Mouse (Mus musculus) embryonic fibroblast, embryonic 13.5 days (primary cell): ENCODE data around the gene Tsc22d3. TPM values are rescaled to one million over a fixed set of nuclear protein-coding genes. Genes with fewer than 3 reads are reported as not detected.
A peak's percentile ranks its signal among the peaks of the same experiment; 100 is the strongest.
"Not testable (repeated sequence)": the region's sequence is repeated elsewhere in the genome, so short reads cannot be mapped to it uniquely, and the experiment has no call there.

Experiments used
- H3K27ac ChIP-seq: 2 replicates; pipeline ENCODE4 v1.5.1; 2012; ENCODE audit warnings: low read length, control low read depth, inconsistent platforms; ENCODE audit not compliant: insufficient read depth
- H3K4me1 ChIP-seq: 2 replicates; pipeline ENCODE4 v1.6.1; 2011; ENCODE audit warnings: low read length; ENCODE audit not compliant: control insufficient read depth, insufficient read depth
- H3K4me3 ChIP-seq: 2 replicates; pipeline ENCODE4 v1.5.1; 2011; ENCODE audit warnings: mild to moderate bottlenecking, control low read depth, low read length; ENCODE audit not compliant: insufficient read depth
- CTCF ChIP-seq: IDR thresholded peaks from 2 replicates; pipeline ENCODE4 v1.5.1; 2011; ENCODE audit warnings: mild to moderate bottlenecking, control low read depth, low read length, moderate library complexity, borderline replicate concordance; ENCODE audit not compliant: insufficient read depth
- POLR2A ChIP-seq: IDR thresholded peaks from 2 replicates; pipeline ENCODE4 v1.6.1; 2011; ENCODE audit warnings: low read depth, mild to moderate bottlenecking, control low read depth, low read length, moderate library complexity
- polyA plus RNA-seq: library from polyadenylated mRNA; stranded (reverse); fragments of >200 nt; gene quantifications from 2 replicates; pipeline ENCODE4 v1.2.4, GENCODE M21; 2011; ENCODE audit warnings: low read depth; ENCODE audit not compliant: missing spikeins, insufficient read length

Tsc22d3 gene
- polyA plus RNA-seq, 1 experiment: 40.7 TPM

- 0 out of 2 replicates have a peak, but pooled peaks have one; percentile 27 for TF ChIP-seq POLR2A
- no peak for TF ChIP-seq CTCF
- Histone ChIP-seq H3K27ac (peak overlapping the region; percentile 54; the same call in 1 of the 2 replicates), H3K4me3 (no peak overlapping the region), H3K4me1 (peaks cover 4% of the 10 kb centered on the region; the same call in 1 of the 2 replicates)
These were observed 80.0 kb downstream of the Tsc22d3 start for GRCm38 (mm10) chrX:140520146-140521102.

DNA sequence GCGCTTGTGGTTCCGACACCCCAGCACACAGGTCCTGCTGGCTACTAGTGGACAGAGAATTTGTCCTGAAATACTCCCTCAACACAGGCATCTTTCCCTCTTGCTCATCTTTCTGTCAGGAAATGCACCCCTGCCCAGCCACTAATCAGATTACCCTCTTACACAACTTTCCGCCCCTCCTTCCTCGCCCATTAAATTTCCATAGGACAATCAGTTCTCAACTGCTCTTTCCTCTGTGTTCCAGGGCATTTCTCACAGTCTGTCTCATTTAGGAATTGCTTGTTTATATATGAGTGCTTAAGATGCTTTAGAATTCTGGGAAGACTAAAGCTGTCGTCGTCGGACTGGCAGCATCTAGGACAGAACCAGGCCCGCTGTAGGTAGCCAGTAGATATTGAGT lies 82.1 kb downstream of the Tsc22d3 start:
- TF ChIP-seq POLR2A (no peak), CTCF (no peak)
- H3K27ac ChIP-seq: no peak overlapping the region
- H3K4me1 ChIP-seq: peaks cover 4% of the 10 kb centered on the region; the same call in 1 of the 2 replicates
- H3K4me3 ChIP-seq: no peak overlapping the region

DNA sequence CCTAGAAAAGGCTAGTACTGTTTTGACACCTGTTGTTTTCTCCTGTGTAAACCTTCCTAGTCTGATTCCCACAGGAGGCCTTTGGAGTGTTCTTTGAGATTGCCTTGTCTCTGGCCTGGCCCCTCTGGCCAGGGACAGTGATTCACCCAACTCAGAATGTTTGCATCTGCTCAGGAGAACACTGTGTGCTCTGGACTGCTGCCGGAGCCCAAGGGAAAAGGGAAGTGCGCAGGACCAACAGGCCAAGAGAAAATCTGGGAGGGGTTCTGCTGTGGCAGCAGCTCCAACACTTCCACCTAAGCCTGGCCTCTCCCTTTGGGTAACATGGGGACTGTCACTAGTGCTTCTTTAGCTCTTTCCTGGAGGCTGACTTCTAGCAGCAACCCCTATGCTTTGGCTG lies 87.1 kb downstream of the Tsc22d3 start:
- no peak overlapping the region for H3K27ac ChIP-seq
- no peak overlapping the region for H3K4me3 ChIP-seq
- peaks cover 3% of the 10 kb centered on the region; the same call in 1 of the 2 replicates for H3K4me1 ChIP-seq
- TF ChIP-seq CTCF: no peak
- TF ChIP-seq POLR2A: no peak

GRCm38 (mm10) chrX:140511687-140512651 lies 88.5 kb downstream of the Tsc22d3 start:
- H3K4me3 ChIP-seq: no peak overlapping the region
- TF ChIP-seq POLR2A (no peak), CTCF (no peak)
- peak overlapping the region; percentile 62 for H3K27ac ChIP-seq
- H3K4me1 ChIP-seq: peaks cover 3% of the 10 kb centered on the region; the same call in 1 of the 2 replicates

DNA sequence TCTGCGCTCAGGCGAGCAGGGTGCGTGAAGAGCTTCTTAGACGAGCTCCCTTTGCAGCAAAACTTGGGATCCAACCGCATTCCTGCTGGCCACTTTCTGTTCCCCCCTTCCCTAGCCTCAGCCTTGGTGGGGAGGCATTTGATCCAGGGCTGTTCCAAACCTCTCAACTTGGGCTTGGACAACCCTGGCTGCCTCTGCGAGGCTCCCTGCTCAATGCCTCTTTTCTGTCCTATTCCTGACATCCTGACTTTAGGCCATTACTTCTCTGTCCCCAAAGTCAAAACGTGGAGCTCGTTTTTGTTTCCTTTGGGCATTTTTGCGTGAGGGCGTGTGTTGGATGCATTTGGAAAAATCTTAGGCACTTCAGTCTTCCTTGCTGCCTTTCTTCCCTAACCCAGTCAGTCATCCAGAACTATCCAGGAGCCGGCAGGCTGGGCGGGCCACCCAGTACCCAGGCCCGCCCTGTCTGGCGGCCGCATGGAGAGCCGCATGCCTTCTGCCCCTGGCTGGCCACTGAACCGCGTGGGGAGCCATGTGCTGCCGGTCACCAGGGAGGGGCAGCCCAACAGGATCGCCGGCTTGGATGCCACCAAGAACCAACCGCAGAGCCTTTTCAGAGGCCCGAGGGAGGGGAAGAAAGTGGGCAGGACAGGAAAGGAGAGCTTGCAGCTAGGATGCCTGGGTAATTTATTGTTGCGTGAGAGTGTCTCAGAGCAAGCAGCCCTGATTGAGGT lies 89.6 kb downstream of the Tsc22d3 start:
- Histone ChIP-seq H3K4me3 (no peak overlapping the region), H3K4me1 (peaks cover 3% of the 10 kb centered on the region; the same call in 1 of the 2 replicates), H3K27ac (peak overlapping the region; percentile 60)
- no peak for TF ChIP-seq CTCF
- no peak for TF ChIP-seq POLR2A

DNA sequence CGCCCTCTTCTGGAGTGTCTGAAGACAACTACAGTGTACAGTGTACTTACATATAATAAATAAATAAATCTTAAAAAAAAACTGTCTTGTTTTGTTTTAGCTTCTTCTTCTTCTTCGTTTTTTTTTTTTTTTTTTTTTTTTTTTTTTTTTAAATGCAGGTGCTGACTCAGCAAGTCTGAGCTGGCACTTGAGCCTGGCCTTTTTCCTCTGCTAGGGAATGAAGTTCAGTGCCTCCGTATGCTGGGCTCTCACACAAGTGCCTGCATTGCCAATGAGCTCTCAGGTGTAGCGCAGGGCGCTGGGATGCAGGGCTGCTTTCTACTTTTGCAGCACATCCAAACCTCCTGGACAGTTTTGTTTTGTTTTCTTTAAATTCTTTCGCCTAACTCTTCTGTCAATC lies 90.6 kb downstream of the Tsc22d3 start:
- Histone ChIP-seq H3K4me3 (no peak overlapping the region), H3K4me1 (peaks cover 3% of the 10 kb centered on the region; the same call in 1 of the 2 replicates), H3K27ac (no peak overlapping the region)
- TF ChIP-seq CTCF (no peak), POLR2A (no peak)

DNA sequence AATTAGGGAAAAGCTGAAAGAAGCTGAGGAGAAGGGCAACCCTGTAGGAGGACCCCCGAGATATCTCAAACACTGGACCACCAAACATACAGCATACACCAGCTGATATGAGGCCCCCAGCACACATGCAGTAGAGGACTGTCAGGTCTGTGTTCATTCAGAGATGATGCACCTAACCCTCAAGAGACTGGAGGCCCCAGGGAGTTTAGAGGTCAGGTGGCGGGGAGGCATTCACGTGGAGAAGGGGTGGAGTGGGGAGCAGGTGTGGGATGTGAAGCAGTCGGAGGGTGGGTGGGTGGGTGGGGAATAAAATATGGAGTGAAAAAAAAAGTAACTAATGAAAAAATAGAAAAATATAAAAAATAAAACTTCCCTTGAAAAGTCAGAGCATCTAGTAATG lies 91.7 kb downstream of the Tsc22d3 start:
- not testable (repeated sequence) for H3K27ac ChIP-seq, H3K4me3 ChIP-seq, H3K4me1 ChIP-seq

- H3K4me3 ChIP-seq: no peak overlapping the region
- TF ChIP-seq POLR2A: no peak
- TF ChIP-seq CTCF: no peak
- peaks cover 3% of the 10 kb centered on the region; the same call in 1 of the 2 replicates for H3K4me1 ChIP-seq
These were observed 93.1 kb downstream of the Tsc22d3 start for GRCm38 (mm10) chrX:140507377-140507776.

GRCm38 (mm10) chrX:140506436-140507180 lies 93.9 kb downstream of the Tsc22d3 start:
- no peak for TF ChIP-seq POLR2A
- TF ChIP-seq CTCF: no peak
- Histone ChIP-seq H3K4me1 (peaks cover 2% of the 10 kb centered on the region; the same call in 1 of the 2 replicates), H3K27ac (no peak overlapping the region), H3K4me3 (no peak overlapping the region)

More at GRCm38 (mm10) chrX:140507377-140507776, 93.1 kb downstream of the Tsc22d3 start:
- no peak overlapping the region for H3K27ac ChIP-seq
